Mouse (Mus musculus) lung, postnatal 25 days (tissue): ENCODE measurements around the gene Abcd3.

Source experiments
- DNase-seq: peaks from one replicate; pipeline ENCODE4 v3.0.0; 2022; ENCODE audit warnings: low spot score

Gene Abcd3

GRCm38 (mm10) chr3:121738742-121739342 is 76.3 kb downstream of the Abcd3 start:
- no peak for DNase-seq

- DNase-seq, result no peak
Observed at GRCm38 (mm10) chr3:121737901-121738300, 77.2 kb downstream of the Abcd3 start.

GRCm38 (mm10) chr3:121737453-121737852 is 77.6 kb downstream of the Abcd3 start:
- peak; percentile 28 for DNase-seq

- DNase-seq, result peak; percentile 78
Observed at GRCm38 (mm10) chr3:121736025-121736744, 78.9 kb downstream of the Abcd3 start.

GRCm38 (mm10) chr3:121735542-121735941 is 79.6 kb downstream of the Abcd3 start:
- DNase-seq, result no peak

GRCm38 (mm10) chr3:121729678-121730077 is 85.4 kb downstream of the Abcd3 start:
- DNase-seq, result no peak

- no peak for DNase-seq
Observed at GRCm38 (mm10) chr3:121725651-121726050, 89.5 kb downstream of the Abcd3 start.

- no peak for DNase-seq
Observed at GRCm38 (mm10) chr3:121724553-121724952, 90.5 kb downstream of the Abcd3 start.

- DNase-seq, result no peak
Observed at GRCm38 (mm10) chr3:121723968-121724524, 91.1 kb downstream of the Abcd3 start.

GRCm38 (mm10) chr3:121722971-121723844 is 91.9 kb downstream of the Abcd3 start, which contains the start of gene F3:
F3 (plus strand) TSS chr3:121723537.
- peak; percentile 84 for DNase-seq

- DNase-seq, result peak; percentile 34
Observed at GRCm38 (mm10) chr3:121721691-121722070, 93.4 kb downstream of the Abcd3 start.

- DNase-seq, result no peak
Observed at GRCm38 (mm10) chr3:121720801-121721690, 94.1 kb downstream of the Abcd3 start.

- no peak for DNase-seq
Observed at GRCm38 (mm10) chr3:121719701-121720100, 95.4 kb downstream of the Abcd3 start.

- no peak for DNase-seq
Observed at GRCm38 (mm10) chr3:121718679-121719078, 96.4 kb downstream of the Abcd3 start.

GRCm38 (mm10) chr3:121716480-121716879 is 98.6 kb downstream of the Abcd3 start:
- DNase-seq, result no peak

GRCm38 (mm10) chr3:121715741-121716459 is 99.2 kb downstream of the Abcd3 start:
- no peak for DNase-seq

GRCm38 (mm10) chr3:121715336-121715735 is 99.8 kb downstream of the Abcd3 start:
- DNase-seq, result no peak

GRCm38 (mm10) chr3:121714461-121714860 is 100.6 kb downstream of the Abcd3 start:
- DNase-seq, result no peak

- no peak for DNase-seq
Observed at GRCm38 (mm10) chr3:121713816-121714215, 101.3 kb downstream of the Abcd3 start.

- no peak for DNase-seq
Observed at GRCm38 (mm10) chr3:121713151-121713701, 101.9 kb downstream of the Abcd3 start.
